Mouse (Mus musculus) heart, adult 9 months (tissue): ENCODE measurements around the gene Lrrc15.
A peak's percentile ranks its signal among the peaks of the same experiment; 100 is the strongest.

Experiments
- DNase-seq, 2 experiments: peaks; one replicate each; pipeline ENCODE4 v3.0.0; 2022; ENCODE audit warnings: low spot score in 2 of 2

Gene Lrrc15

DNA sequence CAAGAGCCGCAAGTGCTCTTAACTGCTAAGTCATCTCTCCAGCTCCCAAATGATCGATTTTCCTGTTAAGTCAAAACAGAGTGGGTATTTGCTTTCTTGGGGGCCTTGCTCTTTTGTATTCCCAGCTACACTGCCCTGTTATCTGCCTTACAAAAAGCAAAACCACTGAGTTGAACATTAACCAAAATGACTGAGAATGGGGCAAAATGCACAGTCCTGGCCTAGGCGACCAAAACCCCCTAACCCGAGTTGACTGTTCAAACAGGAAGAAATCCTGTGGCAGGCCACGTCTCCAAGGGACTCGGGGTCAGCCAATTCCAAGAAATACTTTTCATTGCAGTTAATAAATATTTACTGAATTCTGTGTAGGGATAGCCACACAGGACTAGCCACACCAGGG, 44.3 kb downstream of the Lrrc15 start:
- no peak for DNase-seq

- DNase-seq: peak; percentile 64 to 79
Measured at GRCm38 (mm10) chr16:30236091-30236699, 46.9 kb downstream of the Lrrc15 start.

DNA sequence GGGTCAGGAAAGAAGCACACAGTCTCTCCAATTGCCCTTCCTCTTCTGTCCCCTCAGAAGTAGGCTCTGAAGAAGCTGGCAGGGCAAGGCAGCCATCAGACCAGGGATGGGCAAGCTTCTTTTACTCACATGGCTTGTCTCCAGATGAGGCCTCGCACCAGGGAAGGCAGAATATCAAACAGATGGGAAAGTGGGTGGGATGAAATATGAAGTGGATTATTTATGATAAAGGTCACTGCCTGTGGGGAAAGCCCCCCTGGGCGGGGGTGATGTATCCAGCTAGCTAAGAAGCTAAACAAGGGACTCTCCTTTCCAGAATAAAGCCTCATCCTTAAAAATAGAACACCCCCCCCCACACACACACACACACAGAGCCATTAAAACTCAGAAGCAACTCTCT, 47.5 kb downstream of the Lrrc15 start:
- DNase-seq: no peak

- DNase-seq: no peak
Measured at GRCm38 (mm10) chr16:30234636-30235546, 48.2 kb downstream of the Lrrc15 start.

- no peak for DNase-seq
Measured at GRCm38 (mm10) chr16:30234077-30234476, 49.0 kb downstream of the Lrrc15 start.

DNA sequence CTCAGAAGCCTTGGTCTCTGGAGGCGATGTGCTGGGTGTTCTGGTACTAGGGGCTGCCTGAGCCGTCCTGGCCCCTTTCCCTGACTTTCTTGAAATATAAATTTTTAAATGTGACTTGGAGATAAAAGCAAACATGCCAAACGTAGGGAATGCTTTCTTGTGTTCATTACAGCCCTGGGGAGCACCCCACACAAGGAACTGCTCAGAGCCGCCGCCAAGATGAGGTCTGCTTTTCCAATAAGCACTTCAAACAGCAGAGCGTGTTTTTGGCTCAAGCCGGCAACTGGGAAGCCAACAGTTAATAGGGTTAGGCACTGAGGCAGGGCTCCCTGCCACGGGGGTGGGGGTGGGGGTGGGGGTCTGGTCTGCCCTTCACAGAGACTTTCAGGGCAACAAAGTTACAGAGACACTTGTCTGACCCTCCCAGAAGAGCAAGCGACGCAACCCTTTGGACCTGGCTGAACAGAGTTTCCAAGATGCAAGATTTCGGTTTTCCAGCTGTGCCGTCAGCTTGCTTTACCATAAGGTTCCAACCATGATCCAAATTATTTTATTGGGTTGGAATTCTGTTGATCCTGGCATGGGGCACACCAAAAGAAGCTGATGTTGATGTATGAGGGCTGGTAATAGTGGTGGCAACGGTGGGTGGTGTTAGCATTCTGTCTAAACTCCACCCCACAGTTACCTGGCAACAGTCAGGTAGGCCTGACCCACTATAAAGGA, 51.0 kb downstream of the Lrrc15 start:
- DNase-seq: no peak

DNA sequence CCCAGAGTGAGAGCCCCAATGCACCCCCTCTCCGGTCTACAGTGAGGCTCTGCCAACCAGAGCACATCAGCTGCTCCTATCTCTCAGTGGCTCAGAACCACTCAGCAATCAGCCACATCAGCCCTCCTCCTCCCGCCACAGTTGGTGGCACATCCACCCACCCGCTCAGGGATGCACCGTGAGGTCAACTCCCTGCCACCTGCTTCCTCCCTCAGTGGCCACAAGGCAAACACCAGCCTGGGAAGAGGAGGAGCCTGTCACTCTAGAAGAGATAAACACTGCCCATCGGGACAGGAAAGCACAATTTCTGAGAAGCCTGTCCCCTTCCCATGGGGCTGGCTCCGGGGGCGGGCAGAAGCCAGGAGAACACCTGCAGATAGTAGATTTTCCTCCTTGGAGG, 55.7 kb downstream of the Lrrc15 start:
- DNase-seq: no peak

GRCm38 (mm10) chr16:30221161-30221782, 61.8 kb downstream of the Lrrc15 start:
- no peak for DNase-seq
